In genomic region chr8:25447900-25448299, GRCm38 (mm10) we compare ENCODE assay signal across 16 mouse cellular contexts.
DNase-seq lines count a peak whose midpoint lies in the region; ATAC-seq and TF ChIP-seq lines count a peak whose summit lies in the region.
"Had no signal": no experiment of that assay in that cellular context is flagged by ENCODE, and none has a peak within 500 bp of the region (broad histone marks: within the 10 kb centered on the region; RNA-seq: fewer than 3 reads in every experiment).

No protein-coding gene starts in this region.

- no peak overlapping the region for H3K4me3 ChIP-seq in kidney, postnatal 0 days (replicated peaks; ENCODE audit: low read depth, low read length)
- H3K4me3 ChIP-seq: hindbrain, embryonic 13.5 days; liver, embryonic 13.5 days; neural tube, embryonic 13.5 days had no signal

- intact Hi-C loops in heart, postnatal 36 days (cut with DNase I) = no loop called here

- no peak overlapping the region for H3K4me2 ChIP-seq in kidney, postnatal 0 days (ENCODE audit: low read length)
- H3K4me2 ChIP-seq: hindbrain, embryonic 13.5 days; liver, embryonic 13.5 days; neural tube, embryonic 13.5 days had no signal

- H3K27ac ChIP-seq in kidney, postnatal 0 days = no peak overlapping the region
- H3K27ac ChIP-seq: hindbrain, embryonic 13.5 days; liver, embryonic 13.5 days; neural tube, embryonic 13.5 days; stomach, postnatal 0 days had no signal

- DNase-seq in kidney, postnatal 0 days (ENCODE audit: low spot score) = peak; percentile 5
- DNase-seq in kidney, adult 18-20 months = no peak
- peak; percentile 58 for DNase-seq in A20 (ENCODE audit: low read depth, low spot score)
- DNase-seq in MEL-GATA-1-ER (ENCODE audit: extremely low read depth, low read depth) = peak; percentile 82
- DNase-seq in layer of hippocampus, adult 8-10 months (ENCODE audit: low spot score in 2 of 2) = no peak
- DNase-seq in heart, postnatal 36 days = no peak
- DNase-seq: cerebellum, adult 2 months; kidney, postnatal 4 days; liver, embryonic 13.5 days; thymus, postnatal 25 days had no signal

- H3K9me3 ChIP-seq in kidney, postnatal 0 days (replicated peaks; ENCODE audit: low read length) = no peaks in the 10 kb centered on the region
- H3K9me3 ChIP-seq: liver, embryonic 13.5 days had no signal

- no peaks in the 10 kb centered on the region for H3K36me3 ChIP-seq in kidney, postnatal 0 days (ENCODE audit: insufficient read depth, low read length)
- H3K36me3 ChIP-seq: hindbrain, embryonic 13.5 days; liver, embryonic 13.5 days; neural tube, embryonic 13.5 days had no signal

- no peak overlapping the region for H3K9ac ChIP-seq in kidney, postnatal 0 days (ENCODE audit: low read depth, low read length)
- H3K9ac ChIP-seq: hindbrain, embryonic 13.5 days; liver, embryonic 13.5 days; neural tube, embryonic 13.5 days had no signal

- 48% methylated on average over 4 of the region's 4 CpGs for WGBS in kidney, postnatal 0 days

- H3K27me3 ChIP-seq in kidney, postnatal 0 days (ENCODE audit: insufficient read depth, low read length) = no peaks in the 10 kb centered on the region
- H3K27me3 ChIP-seq: hindbrain, embryonic 13.5 days; liver, embryonic 13.5 days; neural tube, embryonic 13.5 days had no signal

- no peak for ATAC-seq in kidney, postnatal 0 days (replicated peaks; ENCODE audit: low FRiP score, low read depth)
- peak; percentile 81 for ATAC-seq in megakaryocyte, adult 5-6 weeks (ENCODE audit: poor library complexity, severe bottlenecking)
- ATAC-seq: intestine, embryonic 16.5 days; midbrain, embryonic 16.5 days had no signal

- no peak for TF ChIP-seq CTCF in kidney, postnatal 0 days (IDR thresholded peaks at IDR 0.05; ENCODE audit: low read depth)

- 0 out of 2 replicates have a peak, but pooled peaks cover 4% of the 10 kb centered on the region for H3K4me1 ChIP-seq in kidney, postnatal 0 days (replicated peaks; ENCODE audit: insufficient read depth, low read length)
- H3K4me1 ChIP-seq: hindbrain, embryonic 13.5 days; neural tube, embryonic 13.5 days had no signal

Comparison
In these comparisons a context has a peak if more than half of its experiments do, and no peak if none do; other contexts are left out.
1. DNase-seq: peak in kidney, postnatal 0 days (single experiment), A20 (single experiment) and MEL-GATA-1-ER (single experiment); none in kidney, adult 18-20 months (single experiment), layer of hippocampus, adult 8-10 months (0 of 2) and heart, postnatal 36 days (0 of 2).